Mouse (Mus musculus) hindbrain, embryonic 14.5 days (tissue): ENCODE data around the gene Msantd2. TPM values are rescaled to one million over a fixed set of nuclear protein-coding genes. Genes with fewer than 3 reads are reported as not detected.

Experiments
- ATAC-seq: fragments of 200-750 bp; cut with Nextera tagmentation; 2 replicates; pipeline ENCODE4 v1.8.0; 2017; ENCODE audit warnings: moderate number of reproducible peaks, mild to moderate bottlenecking, moderate TSS enrichment, moderate library complexity; ENCODE audit not compliant: low FRiP score
- DNase-seq: peaks from one replicate; pipeline ENCODE4 v3.0.0-alpha.2; 2015; ENCODE audit warnings: low spot score
- H3K27ac ChIP-seq: fragments of 300-500 bp; sonication (generic); 2 replicates; pipeline ENCODE4 v1.5.1; 2014; ENCODE audit warnings: mild to moderate bottlenecking, moderate library complexity
- H3K27me3 ChIP-seq: fragments of 300-500 bp; sonication (generic); 2 replicates; pipeline ENCODE4 v1.6.1; 2014; ENCODE audit warnings: mild to moderate bottlenecking, low read length, mixed read lengths; ENCODE audit not compliant: control insufficient read depth, insufficient read depth
- H3K36me3 ChIP-seq: fragments of 300-500 bp; sonication (generic); replicated peaks from 2 replicates; pipeline ENCODE4 v1.6.1; 2014; ENCODE audit not compliant: control insufficient read depth, insufficient read depth
- H3K4me1 ChIP-seq: fragments of 300-500 bp; sonication (generic); replicated peaks from 2 replicates; pipeline ENCODE4 v1.6.1; 2014; ENCODE audit warnings: antibody characterized with exemption, low read length, mixed read lengths; ENCODE audit not compliant: control insufficient read depth, insufficient read depth
- H3K4me2 ChIP-seq: fragments of 300-500 bp; sonication (generic); replicated peaks from 2 replicates; pipeline ENCODE4 v1.6.1; 2014; ENCODE audit warnings: mild to moderate bottlenecking, moderate library complexity
- H3K4me3 ChIP-seq: fragments of 300-500 bp; sonication (generic); replicated peaks from 2 replicates; pipeline ENCODE4 v1.5.1; 2014; ENCODE audit warnings: mild to moderate bottlenecking, low read length
- H3K9ac ChIP-seq: fragments of 300-500 bp; sonication (generic); 2 replicates; pipeline ENCODE4 v1.6.1; 2014
- H3K9me3 ChIP-seq: fragments of 300-500 bp; sonication (generic); 2 replicates; pipeline ENCODE4 v1.6.1; 2016; ENCODE audit warnings: low read length; ENCODE audit not compliant: control insufficient read depth
- WGBS: fragments of 180-500 bp; shearing (Covaris S2); extraction: QIAGEN DNeasy Blood & Tissue Kit; methylation state at CpG from one replicate; pipeline ENCODE4 v1.1.7; 2014; 5-methylcytosine and 5-hydroxymethylcytosine counted together
- polyA plus RNA-seq: library from polyadenylated mRNA; unstranded; fragments of >200 nt; fragmentation: Nextera tagmentation; extraction: Ambion mirVana; gene quantifications from 2 replicates; pipeline ENCODE4 v1.2.1, GENCODE M21; 2014

Gene Msantd2
- polyA plus RNA-seq, 1 experiment from 2014 or later: 29.9 TPM

GRCm38 (mm10) chr9:37556366-37556765 is 67.2 kb downstream of the Msantd2 start:
- Histone ChIP-seq H3K9me3 (no peaks in the 10 kb centered on the region), H3K4me1 (0 out of 2 replicates have a peak, but pooled peaks cover 5% of the 10 kb centered on the region), H3K4me2 (no peak overlapping the region), H3K27me3 (peaks cover 28% of the 10 kb centered on the region), H3K36me3 (no peaks in the 10 kb centered on the region), H3K9ac (no peak overlapping the region), H3K4me3 (no peak overlapping the region), H3K27ac (no peak overlapping the region)
- ATAC-seq: no peak
- DNase-seq: no peak
- 84% methylated on average over 3 of the region's 3 CpGs for WGBS

GRCm38 (mm10) chr9:37560617-37561016 is 71.5 kb downstream of the Msantd2 start:
- 82% methylated on average over 2 of the region's 2 CpGs for WGBS
- no peak for DNase-seq
- ATAC-seq: no peak

GRCm38 (mm10) chr9:37563805-37564204 is 74.7 kb downstream of the Msantd2 start:
- Histone ChIP-seq H3K4me1 (peaks cover 10% of the 10 kb centered on the region), H3K27me3 (no peaks in the 10 kb centered on the region), H3K36me3 (no peaks in the 10 kb centered on the region), H3K4me3 (no peak overlapping the region), H3K27ac (no peak overlapping the region), H3K4me2 (no peak overlapping the region), H3K9ac (no peak overlapping the region), H3K9me3 (no peaks in the 10 kb centered on the region)
- 68% methylated on average over 1 of the region's 1 CpGs for WGBS
- no peak for DNase-seq
- no peak for ATAC-seq

More at GRCm38 (mm10) chr9:37560617-37561016, 71.5 kb downstream of the Msantd2 start:
- H3K4me3 ChIP-seq: no peak overlapping the region
- no peaks in the 10 kb centered on the region for H3K27me3 ChIP-seq
- H3K9me3 ChIP-seq: no peaks in the 10 kb centered on the region
- H3K9ac ChIP-seq: no peak overlapping the region
- H3K4me1 ChIP-seq: no peaks in the 10 kb centered on the region
- H3K27ac ChIP-seq: no peak overlapping the region
- H3K36me3 ChIP-seq: no peaks in the 10 kb centered on the region
- no peak overlapping the region for H3K4me2 ChIP-seq

- WGBS: 90% methylated on average over 2 of the region's 2 CpGs
- ATAC-seq: no peak
- no peak overlapping the region for H3K4me2 ChIP-seq
- no peak overlapping the region for H3K27ac ChIP-seq
- H3K4me3 ChIP-seq: no peak overlapping the region
- H3K9me3 ChIP-seq: no peaks in the 10 kb centered on the region
- H3K27me3 ChIP-seq: no peaks in the 10 kb centered on the region
- H3K4me1 ChIP-seq: peaks cover 10% of the 10 kb centered on the region
- DNase-seq: no peak
- H3K36me3 ChIP-seq: no peaks in the 10 kb centered on the region
- no peak overlapping the region for H3K9ac ChIP-seq
Measured at GRCm38 (mm10) chr9:37567019-37567418, 77.9 kb downstream of the Msantd2 start.

GRCm38 (mm10) chr9:37567454-37567853 is 78.3 kb downstream of the Msantd2 start:
- H3K4me3 ChIP-seq: no peak overlapping the region
- ATAC-seq (no peak), DNase-seq (no peak)
- H3K27me3 ChIP-seq: no peaks in the 10 kb centered on the region
- no peak overlapping the region for H3K9ac ChIP-seq
- no peak overlapping the region for H3K27ac ChIP-seq
- no peaks in the 10 kb centered on the region for H3K36me3 ChIP-seq
- H3K4me1 ChIP-seq: peaks cover 10% of the 10 kb centered on the region
- H3K4me2 ChIP-seq: no peak overlapping the region
- H3K9me3 ChIP-seq: no peaks in the 10 kb centered on the region
- WGBS: 55% methylated on average over 5 of the region's 5 CpGs

GRCm38 (mm10) chr9:37567892-37568604 is 78.9 kb downstream of the Msantd2 start:
- ATAC-seq: peak; percentile 40; the same call in 1 of the 2 replicates
- H3K36me3 ChIP-seq: no peaks in the 10 kb centered on the region
- DNase-seq: no peak
- H3K9ac ChIP-seq: no peak overlapping the region
- H3K4me1 ChIP-seq: peaks cover 10% of the 10 kb centered on the region
- H3K27ac ChIP-seq: no peak overlapping the region
- no peaks in the 10 kb centered on the region for H3K27me3 ChIP-seq
- 33% methylated on average over 15 of the region's 15 CpGs for WGBS
- H3K9me3 ChIP-seq: no peaks in the 10 kb centered on the region
- no peak overlapping the region for H3K4me3 ChIP-seq
- 0 out of 2 replicates have a peak overlapping the region, but pooled peaks have one; percentile 20 for H3K4me2 ChIP-seq

- no peak for DNase-seq
- H3K27me3 ChIP-seq: no peaks in the 10 kb centered on the region
- H3K36me3 ChIP-seq: no peaks in the 10 kb centered on the region
- ATAC-seq: peak; percentile 40; the same call in 1 of the 2 replicates
- H3K27ac ChIP-seq: no peak overlapping the region
- H3K9me3 ChIP-seq: no peaks in the 10 kb centered on the region
- H3K4me2 ChIP-seq: no peak overlapping the region
- H3K4me3 ChIP-seq: no peak overlapping the region
- 32% methylated on average over 4 of the region's 4 CpGs for WGBS
- H3K9ac ChIP-seq: no peak overlapping the region
- peaks cover 10% of the 10 kb centered on the region for H3K4me1 ChIP-seq
Measured at GRCm38 (mm10) chr9:37568605-37569214, 79.6 kb downstream of the Msantd2 start.

- no peaks in the 10 kb centered on the region for H3K27me3 ChIP-seq
- no peak overlapping the region for H3K4me3 ChIP-seq
- no peaks in the 10 kb centered on the region for H3K36me3 ChIP-seq
- peaks cover 10% of the 10 kb centered on the region for H3K4me1 ChIP-seq
- no peaks in the 10 kb centered on the region for H3K9me3 ChIP-seq
- no peak overlapping the region for H3K4me2 ChIP-seq
- H3K27ac ChIP-seq: no peak overlapping the region
- ATAC-seq: no peak
- WGBS: 88% methylated on average over 2 of the region's 2 CpGs
- DNase-seq: no peak
- H3K9ac ChIP-seq: no peak overlapping the region
Measured at GRCm38 (mm10) chr9:37569231-37569835, 80.2 kb downstream of the Msantd2 start.

GRCm38 (mm10) chr9:37572204-37572876 is 83.2 kb downstream of the Msantd2 start:
- no peak overlapping the region for H3K4me2 ChIP-seq
- H3K4me3 ChIP-seq: no peak overlapping the region
- H3K9me3 ChIP-seq: no peaks in the 10 kb centered on the region
- peaks cover 23% of the 10 kb centered on the region for H3K4me1 ChIP-seq
- WGBS: 61% methylated on average over 3 of the region's 3 CpGs
- ATAC-seq (no peak), DNase-seq (no peak)
- no peaks in the 10 kb centered on the region for H3K27me3 ChIP-seq
- no peak overlapping the region for H3K27ac ChIP-seq
- H3K9ac ChIP-seq: no peak overlapping the region
- H3K36me3 ChIP-seq: no peaks in the 10 kb centered on the region
